Mouse (Mus musculus): ENCODE results near the gene Thap11. TPM values are rescaled to one million over a fixed set of nuclear protein-coding genes. Genes with fewer than 3 reads are reported as not detected.
A peak's percentile ranks its signal among the peaks of the same experiment; 100 is the strongest.

Thap11 gene
- polyA plus RNA-seq, 1 experiment from 2014 or later: 58.0 TPM

DNA sequence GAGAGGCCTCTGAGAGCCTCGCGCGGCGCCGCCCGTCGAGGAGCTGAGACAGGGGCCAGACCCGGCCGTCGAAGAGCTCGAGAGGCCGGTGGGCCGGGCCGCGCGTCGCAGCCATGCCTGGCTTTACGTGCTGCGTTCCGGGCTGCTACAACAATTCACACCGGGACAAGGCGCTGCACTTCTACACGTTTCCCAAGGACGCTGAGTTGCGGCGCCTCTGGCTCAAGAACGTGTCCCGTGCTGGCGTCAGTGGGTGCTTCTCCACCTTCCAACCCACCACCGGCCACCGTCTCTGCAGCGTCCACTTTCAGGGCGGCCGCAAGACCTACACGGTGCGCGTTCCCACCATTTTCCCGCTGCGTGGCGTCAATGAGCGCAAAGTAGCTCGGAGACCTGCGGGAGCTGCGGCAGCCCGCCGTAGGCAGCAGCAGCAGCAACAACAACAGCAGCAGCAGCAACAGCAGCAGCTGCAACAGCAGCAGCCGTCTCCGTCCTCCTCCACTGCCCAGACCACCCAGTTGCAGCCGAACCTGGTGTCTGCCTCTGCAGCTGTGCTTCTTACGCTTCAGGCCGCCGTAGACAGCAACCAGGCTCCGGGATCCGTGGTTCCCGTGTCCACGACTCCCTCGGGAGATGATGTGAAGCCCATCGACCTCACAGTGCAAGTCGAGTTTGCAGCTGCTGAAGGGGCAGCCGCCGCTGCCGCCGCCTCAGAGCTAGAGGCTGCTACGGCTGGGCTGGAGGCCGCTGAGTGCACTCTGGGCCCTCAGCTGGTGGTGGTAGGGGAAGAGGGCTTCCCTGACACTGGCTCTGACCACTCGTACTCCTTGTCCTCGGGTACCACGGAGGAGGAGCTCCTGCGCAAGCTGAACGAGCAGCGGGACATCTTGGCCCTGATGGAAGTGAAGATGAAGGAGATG lies 576 bp downstream of the Thap11 start:
- DNase-seq (ENCODE audit: low spot score): peak; percentile 82
- Histone ChIP-seq H3K4me3 (ENCODE audit: low read depth, low read length) (peak overlapping the region; percentile 77), H3K4me1 (replicated peaks; ENCODE audit: control insufficient read depth, insufficient read depth, low read length) (peaks cover 30% of the 10 kb centered on the region), H3K9ac (ENCODE audit: low read length) (peak overlapping the region; percentile 68), H3K27ac (ENCODE audit: low read depth) (peak overlapping the region; percentile 77), H3K27me3 (replicated peaks; ENCODE audit: control insufficient read depth, insufficient read depth, low read length) (no peaks in the 10 kb centered on the region), H3K9me3 (ENCODE audit: control insufficient read depth, low read length) (no peaks in the 10 kb centered on the region), H3K4me2 (ENCODE audit: low read length) (peak overlapping the region; percentile 84), H3K36me3 (ENCODE audit: control insufficient read depth, insufficient read depth, low read length) (peaks cover 10% of the 10 kb centered on the region; the same call in 1 of the 2 replicates)
- ATAC-seq (replicated peaks; ENCODE audit: low FRiP score, low TSS enrichment, low read depth): peak; percentile 9
- under 1% methylated on average over 71 of the region's 71 CpGs for WGBS

DNA sequence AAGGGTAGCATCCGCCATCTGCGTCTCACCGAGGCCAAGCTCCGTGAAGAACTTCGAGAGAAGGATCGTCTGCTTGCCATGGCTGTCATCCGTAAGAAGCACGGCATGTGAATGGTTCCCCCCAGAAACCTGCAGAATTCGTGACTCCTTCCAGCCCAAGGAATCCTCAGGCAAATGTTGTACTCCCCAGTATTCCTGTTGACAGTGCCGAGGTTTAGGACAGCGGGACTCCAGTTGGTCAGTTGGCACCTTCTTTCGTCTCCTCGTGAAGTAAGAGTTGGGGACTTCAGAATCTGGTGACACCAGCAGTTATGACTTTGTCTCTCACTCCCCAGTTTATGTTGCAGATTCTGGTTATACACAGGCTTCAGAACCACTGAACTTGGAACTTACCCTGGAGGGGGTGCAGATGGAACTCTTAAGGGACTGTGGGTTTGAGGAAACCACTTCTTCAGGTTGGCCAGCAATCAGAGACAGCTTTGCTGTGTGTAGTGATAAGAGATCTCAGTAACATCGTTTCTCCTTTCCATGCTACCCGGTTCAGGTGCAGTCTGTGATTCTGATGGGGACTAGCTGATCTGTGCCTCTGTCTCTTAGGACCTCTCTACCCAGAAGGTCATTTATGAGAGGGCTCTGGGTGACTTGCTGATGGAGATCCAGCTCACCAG lies 1.4 kb downstream of the Thap11 start:
- Histone ChIP-seq H3K4me3 (ENCODE audit: low read depth, low read length) (peak overlapping the region; percentile 77), H3K27ac (ENCODE audit: low read depth) (0 out of 2 replicates have a peak overlapping the region, but pooled peaks have one; percentile 77), H3K9ac (ENCODE audit: low read length) (peak overlapping the region; percentile 68), H3K27me3 (replicated peaks; ENCODE audit: control insufficient read depth, insufficient read depth, low read length) (no peaks in the 10 kb centered on the region), H3K36me3 (ENCODE audit: control insufficient read depth, insufficient read depth, low read length) (peaks cover 10% of the 10 kb centered on the region; the same call in 1 of the 2 replicates), H3K4me1 (replicated peaks; ENCODE audit: control insufficient read depth, insufficient read depth, low read length) (peaks cover 26% of the 10 kb centered on the region), H3K4me2 (ENCODE audit: low read length) (peak overlapping the region; percentile 84), H3K9me3 (ENCODE audit: control insufficient read depth, low read length) (no peaks in the 10 kb centered on the region)
- WGBS: 17% methylated on average over 15 of the region's 15 CpGs
- ATAC-seq (replicated peaks; ENCODE audit: low FRiP score, low TSS enrichment, low read depth): no peak
- no peak for DNase-seq (ENCODE audit: low spot score)

DNA sequence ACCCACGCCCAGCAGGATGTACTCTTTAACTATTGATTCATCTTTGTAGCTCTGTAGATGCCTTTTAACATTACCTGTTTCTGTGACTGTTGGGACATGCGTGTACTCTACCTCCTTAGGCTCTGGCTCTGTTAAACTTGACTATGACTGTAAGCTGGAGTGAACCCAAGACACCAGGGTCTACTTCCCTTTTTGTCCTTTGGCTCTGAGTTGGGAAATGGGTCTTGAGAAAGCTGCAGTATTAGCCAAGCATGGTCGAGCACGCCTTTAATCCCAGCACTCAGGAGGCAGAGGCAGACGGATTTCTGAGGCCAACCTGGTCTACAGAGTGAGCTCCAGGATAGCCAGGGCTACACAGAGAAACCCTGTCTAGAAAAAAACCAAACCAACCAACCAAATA lies 3.6 kb downstream of the Thap11 start:
- H3K36me3 ChIP-seq (ENCODE audit: control insufficient read depth, insufficient read depth, low read length): peaks cover 13% of the 10 kb centered on the region; the same call in 1 of the 2 replicates
- H3K9me3 ChIP-seq (ENCODE audit: control insufficient read depth, low read length): no peaks in the 10 kb centered on the region
- no peak overlapping the region for H3K9ac ChIP-seq (ENCODE audit: low read length)
- H3K4me3 ChIP-seq (ENCODE audit: low read depth, low read length): no peak overlapping the region
- ATAC-seq (replicated peaks; ENCODE audit: low FRiP score, low TSS enrichment, low read depth) (no peak), DNase-seq (ENCODE audit: low spot score) (no peak)
- H3K27ac ChIP-seq (ENCODE audit: low read depth): no peak overlapping the region
- no peaks in the 10 kb centered on the region for H3K27me3 ChIP-seq (replicated peaks; ENCODE audit: control insufficient read depth, insufficient read depth, low read length)
- 84% methylated on average over 5 of the region's 5 CpGs for WGBS
- H3K4me2 ChIP-seq (ENCODE audit: low read length): no peak overlapping the region
- H3K4me1 ChIP-seq (replicated peaks; ENCODE audit: control insufficient read depth, insufficient read depth, low read length): peaks cover 35% of the 10 kb centered on the region

DNA sequence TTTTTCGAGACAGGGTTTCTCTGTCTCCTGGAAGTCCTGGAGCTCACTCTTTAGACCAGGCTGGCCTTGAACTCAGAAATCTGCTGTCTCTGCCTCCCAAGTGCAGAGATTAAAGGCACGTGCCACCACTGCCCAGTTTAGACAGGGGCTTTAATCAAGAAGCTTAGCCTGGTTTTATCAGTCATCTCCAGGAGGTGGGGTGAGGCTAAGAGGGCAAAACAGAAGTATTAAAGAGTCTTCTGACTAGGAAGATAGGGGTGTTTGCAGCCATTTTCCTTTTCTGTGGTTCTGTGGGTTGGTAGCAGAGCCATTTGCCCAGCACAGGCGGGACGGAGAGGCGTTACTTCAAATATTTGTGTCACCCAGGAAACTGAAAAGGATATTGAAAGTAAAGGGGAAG lies 4.4 kb downstream of the Thap11 start:
- no peak for DNase-seq (ENCODE audit: low spot score)
- 60% methylated on average over 5 of the region's 5 CpGs for WGBS
- Histone ChIP-seq H3K9ac (ENCODE audit: low read length) (0 out of 2 replicates have a peak overlapping the region, but pooled peaks have one; percentile 45), H3K36me3 (ENCODE audit: control insufficient read depth, insufficient read depth, low read length) (peaks cover 17% of the 10 kb centered on the region; the same call in 1 of the 2 replicates), H3K9me3 (ENCODE audit: control insufficient read depth, low read length) (no peaks in the 10 kb centered on the region), H3K4me1 (replicated peaks; ENCODE audit: control insufficient read depth, insufficient read depth, low read length) (peaks cover 35% of the 10 kb centered on the region), H3K4me2 (ENCODE audit: low read length) (peak overlapping the region; percentile 51), H3K27me3 (replicated peaks; ENCODE audit: control insufficient read depth, insufficient read depth, low read length) (no peaks in the 10 kb centered on the region), H3K27ac (ENCODE audit: low read depth) (peak overlapping the region; percentile 83; the same call in 1 of the 2 replicates), H3K4me3 (ENCODE audit: low read depth, low read length) (0 out of 2 replicates have a peak overlapping the region, but pooled peaks have one; percentile 72)
- no peak for ATAC-seq (replicated peaks; ENCODE audit: low FRiP score, low TSS enrichment, low read depth)

DNA sequence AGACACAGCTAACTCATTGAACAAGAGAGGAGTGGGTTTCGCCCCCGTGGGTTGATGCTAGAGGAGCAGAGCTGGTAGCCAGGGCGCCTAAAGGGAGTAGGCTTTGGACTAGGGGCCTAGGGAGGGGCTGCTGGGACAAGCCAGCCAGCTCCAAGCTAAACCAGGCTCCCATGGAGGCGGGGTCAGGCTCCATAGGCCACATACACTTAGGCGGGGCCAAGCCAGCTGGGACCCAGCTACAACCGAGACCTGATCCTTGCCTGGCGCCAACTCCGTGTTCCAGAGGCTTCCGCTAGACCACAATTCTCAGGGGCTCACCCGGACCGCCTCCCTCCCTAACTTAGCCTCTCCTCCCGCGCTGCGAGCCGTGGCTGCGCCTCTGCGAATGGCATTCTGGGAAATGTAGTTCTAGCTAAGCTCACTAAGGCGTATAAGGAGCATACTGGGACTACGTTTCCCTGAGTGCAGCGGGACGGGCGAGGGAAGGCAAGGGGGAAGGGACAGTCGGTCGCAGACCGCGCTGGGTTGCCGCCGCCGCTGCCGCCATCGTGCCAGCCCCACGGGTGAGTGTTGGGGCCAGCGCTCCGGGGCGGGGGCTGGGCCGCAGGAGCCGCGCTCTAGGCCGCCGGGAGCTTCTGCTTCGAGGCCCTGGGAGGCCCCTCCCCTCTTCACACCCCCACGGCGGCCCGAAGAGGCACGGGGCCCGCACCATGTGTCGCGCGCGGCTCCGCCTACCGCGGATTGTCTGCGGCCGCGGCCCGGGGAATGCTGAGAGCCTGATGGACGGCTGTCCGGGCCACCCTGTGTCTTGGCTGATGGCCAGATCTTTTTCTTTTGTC lies 5.4 kb downstream of the Thap11 start, which contains the start of gene Nutf2:
Gene Nutf2 (plus strand): TSS at position 438 of the 839 bp plus-strand sequence.
- peak within 1 kb of the TSS; percentile 93 for H3K9ac ChIP-seq (ENCODE audit: low read length)
- DNase-seq (ENCODE audit: low spot score) (peak; percentile 94), ATAC-seq (replicated peaks; ENCODE audit: low FRiP score, low TSS enrichment, low read depth) (peak; percentile 98)
- WGBS: under 1% methylated on average over 51 of the region's 59 CpGs
- H3K27me3 ChIP-seq (replicated peaks; ENCODE audit: control insufficient read depth, insufficient read depth, low read length): no peaks in the 10 kb centered on the region
- H3K9me3 ChIP-seq (ENCODE audit: control insufficient read depth, low read length): no peaks in the 10 kb centered on the region
- peak within 1 kb of the TSS; percentile 72 for H3K4me3 ChIP-seq (ENCODE audit: low read depth, low read length)
- peak within 1 kb of the TSS; percentile 83 for H3K27ac ChIP-seq (ENCODE audit: low read depth)
- H3K4me1 ChIP-seq (replicated peaks; ENCODE audit: control insufficient read depth, insufficient read depth, low read length): peaks cover 35% of the 10 kb centered on the region
- peak within 1 kb of the TSS; percentile 80 for H3K4me2 ChIP-seq (ENCODE audit: low read length)
- peaks cover 24% of the 10 kb centered on the region; the same call in 1 of the 2 replicates for H3K36me3 ChIP-seq (ENCODE audit: control insufficient read depth, insufficient read depth, low read length)

DNA sequence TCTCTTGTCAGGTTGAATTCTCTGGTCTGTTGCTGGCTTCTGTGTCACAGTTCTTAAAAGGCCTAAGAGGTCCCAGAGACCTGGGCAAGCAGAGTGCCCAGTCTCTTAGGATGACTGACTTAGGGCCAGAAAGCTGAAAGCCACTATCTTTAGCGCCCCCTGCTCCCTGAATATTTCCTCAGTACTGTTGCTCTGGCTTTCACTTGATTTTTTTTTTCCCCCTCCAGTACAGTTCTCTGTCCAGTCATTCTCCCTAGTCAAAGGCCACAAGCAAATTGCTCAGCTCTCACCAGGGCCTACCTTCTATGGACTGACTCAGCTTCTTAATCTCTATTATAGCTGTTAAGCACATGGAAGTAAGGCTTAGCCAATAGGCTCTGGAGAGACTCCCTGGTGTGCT lies 7.0 kb downstream of the Thap11 start:
- no peak for ATAC-seq (replicated peaks; ENCODE audit: low FRiP score, low TSS enrichment, low read depth)
- Histone ChIP-seq H3K27ac (ENCODE audit: low read depth) (no peak overlapping the region), H3K4me3 (ENCODE audit: low read depth, low read length) (peak overlapping the region; percentile 72), H3K9me3 (ENCODE audit: control insufficient read depth, low read length) (no peaks in the 10 kb centered on the region), H3K4me1 (replicated peaks; ENCODE audit: control insufficient read depth, insufficient read depth, low read length) (peaks cover 27% of the 10 kb centered on the region), H3K27me3 (replicated peaks; ENCODE audit: control insufficient read depth, insufficient read depth, low read length) (no peaks in the 10 kb centered on the region), H3K36me3 (ENCODE audit: control insufficient read depth, insufficient read depth, low read length) (peaks cover 40% of the 10 kb centered on the region), H3K9ac (ENCODE audit: low read length) (peak overlapping the region; percentile 93), H3K4me2 (ENCODE audit: low read length) (peak overlapping the region; percentile 80)
- peak; percentile 54 for DNase-seq (ENCODE audit: low spot score)
- 0% methylated on average over 1 of the region's 1 CpGs for WGBS

DNA sequence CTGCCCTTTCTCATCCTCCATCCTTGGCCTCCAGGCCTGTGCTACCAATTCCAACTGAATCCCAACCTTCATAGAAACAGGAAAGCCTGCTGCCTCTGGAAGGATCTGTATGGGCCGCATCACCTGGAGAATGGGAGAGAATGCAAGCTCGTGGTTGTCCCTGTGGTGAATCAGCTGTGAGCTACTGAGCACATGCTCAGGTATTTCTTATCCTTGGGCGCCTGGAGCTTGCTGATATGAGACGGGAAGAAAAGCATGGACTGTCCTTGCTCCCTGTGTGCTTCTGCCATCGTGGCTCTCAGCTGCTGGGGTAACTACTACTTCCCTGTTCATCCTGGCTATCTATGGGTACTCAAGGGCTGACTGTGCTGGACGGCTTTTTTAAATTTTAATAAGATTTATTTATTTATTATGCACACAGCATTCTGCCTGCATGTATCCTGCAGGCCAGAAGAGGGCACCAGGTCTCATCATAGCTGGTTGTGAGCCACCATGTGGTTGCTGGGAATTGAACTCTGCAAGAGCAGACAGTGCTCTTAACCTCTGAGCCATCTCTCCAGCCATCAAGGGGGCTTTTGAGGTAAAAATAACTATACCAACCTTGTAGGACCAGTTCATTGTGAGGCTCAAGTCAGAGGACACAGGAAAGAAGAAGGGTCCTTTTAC lies 11.6 kb downstream of the Thap11 start:
- peaks cover 71% of the 10 kb centered on the region for H3K36me3 ChIP-seq (ENCODE audit: control insufficient read depth, insufficient read depth, low read length)
- WGBS: 83% methylated on average over 6 of the region's 6 CpGs

More for the DNA sequence above, 11.6 kb downstream of the Thap11 start:
- no peaks in the 10 kb centered on the region for H3K27me3 ChIP-seq (replicated peaks; ENCODE audit: control insufficient read depth, insufficient read depth, low read length)
- H3K4me1 ChIP-seq (replicated peaks; ENCODE audit: control insufficient read depth, insufficient read depth, low read length): peaks cover 8% of the 10 kb centered on the region; the same call in 1 of the 2 replicates
- H3K9me3 ChIP-seq (ENCODE audit: control insufficient read depth, low read length): no peaks in the 10 kb centered on the region
- H3K27ac ChIP-seq (ENCODE audit: low read depth): no peak overlapping the region
- no peak overlapping the region for H3K4me2 ChIP-seq (ENCODE audit: low read length)
- DNase-seq (ENCODE audit: low spot score) (no peak), ATAC-seq (replicated peaks; ENCODE audit: low FRiP score, low TSS enrichment, low read depth) (no peak)
- no peak overlapping the region for H3K9ac ChIP-seq (ENCODE audit: low read length)
- H3K4me3 ChIP-seq (ENCODE audit: low read depth, low read length): no peak overlapping the region
